Mouse (Mus musculus) adrenal gland, postnatal 4 days (tissue): ENCODE results near the gene Poc1b. TPM values are rescaled to one million over a fixed set of nuclear protein-coding genes. Genes with fewer than 3 reads are reported as not detected.

Source experiments
- total RNA-seq, 2 experiments: library from RNA; stranded (reverse); gene quantifications; 2 replicates each; pipeline ENCODE4 v1.2.3; 2021

Gene Poc1b
- total RNA-seq, 2 experiments from 2014 or later = 15.1 to 16.4 TPM

Other genes starting within 250 kb of the Poc1b start
- gene Atp2b1, start 192.6 kb upstream of the Poc1b start, total RNA-seq = 10 to 100 TPM; 70.9 to 89.9 TPM
- 10 to 100 TPM; 10.4 to 11.0 TPM for gene Galnt4, start 1.1 kb downstream of the Poc1b start, total RNA-seq
- gene Phxr2, start 19.3 kb downstream of the Poc1b start, total RNA-seq = not detected
- gene Dusp6, start 156.2 kb downstream of the Poc1b start, total RNA-seq = 100 to 1,000 TPM; 117 to 123 TPM